Mouse (Mus musculus): ENCODE measurements around the gene Rbfox3.

Gene Rbfox3

DNA sequence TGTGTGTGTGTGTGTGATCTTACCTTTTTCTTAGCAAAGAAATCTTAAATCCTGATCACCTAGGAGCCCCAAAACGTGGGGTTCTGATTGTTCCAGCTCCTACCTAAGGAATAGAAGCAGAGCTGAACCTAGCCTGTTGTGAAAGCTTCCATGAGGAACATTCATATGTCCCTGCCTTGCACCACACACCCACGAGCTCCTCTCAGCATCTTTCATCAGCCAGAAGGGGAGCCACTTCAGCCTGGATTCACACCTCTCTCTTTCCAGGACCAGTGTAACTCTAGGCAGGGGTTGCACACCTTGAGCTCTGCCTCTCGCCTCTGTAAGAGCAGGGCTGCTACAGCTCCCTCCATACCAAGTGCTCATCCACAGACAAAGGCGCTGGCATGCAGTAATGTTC is 330.4 kb downstream of the Rbfox3 start:
- no peak for DNase-seq

DNA sequence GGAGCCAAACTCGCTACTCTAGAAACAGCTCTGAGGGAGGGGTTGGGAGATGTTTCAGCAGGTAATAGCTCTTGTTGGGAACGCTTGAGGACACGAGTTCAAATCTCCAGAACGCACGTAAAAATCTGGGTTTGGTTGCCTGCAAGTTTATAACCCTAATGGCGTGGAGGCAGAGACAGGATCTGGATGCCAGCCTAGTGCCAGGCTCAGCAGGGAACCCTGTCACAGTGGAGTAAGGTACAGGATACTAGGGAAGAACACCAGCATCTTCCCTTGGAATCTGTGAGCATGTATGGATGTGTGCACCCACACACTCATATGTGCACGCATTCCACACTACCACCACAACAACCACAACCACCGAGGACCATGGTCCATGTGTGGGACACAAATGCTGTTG is 331.8 kb downstream of the Rbfox3 start:
- no peak for DNase-seq

DNA sequence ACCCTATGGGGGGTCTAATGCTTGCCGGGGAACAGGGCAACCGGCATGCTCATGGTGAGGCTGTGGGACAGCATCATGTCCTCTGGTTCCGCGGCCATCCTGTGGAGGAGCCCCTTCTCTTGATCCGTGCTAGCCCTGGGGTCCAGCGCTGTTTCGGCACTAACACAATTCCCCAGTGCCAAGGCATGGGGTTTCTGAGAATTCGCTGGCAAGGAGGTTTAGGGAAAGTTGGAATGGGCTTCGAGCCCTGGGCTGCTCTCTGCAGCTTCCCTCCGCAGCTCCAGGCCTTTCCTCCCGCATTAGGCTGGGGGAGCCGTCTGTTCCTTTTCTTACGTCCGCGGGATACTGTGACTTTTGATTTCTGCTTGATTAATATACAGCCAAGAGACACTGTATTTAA is 334.1 kb downstream of the Rbfox3 start:
- no peak for DNase-seq

DNA sequence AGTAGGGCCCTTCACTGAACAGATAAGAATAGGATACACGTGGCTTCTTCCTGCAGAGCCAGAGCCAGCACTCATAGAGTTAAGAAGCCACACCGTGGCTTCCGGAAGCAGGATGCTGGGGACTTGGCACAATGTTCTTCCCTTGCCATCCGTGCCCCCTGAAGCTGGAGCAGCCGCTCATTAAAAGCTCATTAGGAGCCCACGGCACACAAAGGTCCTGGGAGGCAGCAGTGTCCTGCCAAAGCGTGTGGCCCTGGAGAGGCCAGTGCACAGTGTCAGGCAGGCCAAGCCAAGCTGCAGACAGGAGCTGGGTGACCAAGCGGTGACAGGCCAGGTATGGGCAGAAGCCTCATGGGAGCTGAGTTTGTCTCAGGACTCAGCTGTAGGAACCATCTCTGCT is 334.8 kb downstream of the Rbfox3 start:
- DNase-seq: no peak

DNA sequence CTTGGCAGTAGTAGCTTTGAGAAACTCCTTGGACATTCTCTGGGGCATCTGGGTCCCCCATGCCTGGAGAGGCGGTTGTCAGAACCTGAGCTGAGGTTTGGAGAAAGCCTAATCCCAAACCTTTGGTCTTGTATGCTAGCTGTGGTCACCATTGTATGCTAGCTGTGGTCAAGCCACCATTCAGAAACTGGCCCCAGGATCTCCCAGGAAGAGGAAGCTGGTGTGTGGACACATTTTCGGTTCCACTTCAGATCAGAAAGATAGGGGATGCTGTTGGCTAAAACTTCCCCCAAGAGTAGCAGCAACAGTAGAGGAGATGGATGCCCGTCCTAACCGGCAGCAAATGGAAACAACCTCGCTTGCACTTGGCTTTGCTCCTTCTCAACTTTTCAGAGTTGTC is 337.0 kb downstream of the Rbfox3 start:
- DNase-seq: no peak

- peak in 1 of 2 experiments; percentile 55 for DNase-seq
These were observed 337.8 kb downstream of the Rbfox3 start for GRCm38 (mm10) chr11:118573569-118573968.

DNA sequence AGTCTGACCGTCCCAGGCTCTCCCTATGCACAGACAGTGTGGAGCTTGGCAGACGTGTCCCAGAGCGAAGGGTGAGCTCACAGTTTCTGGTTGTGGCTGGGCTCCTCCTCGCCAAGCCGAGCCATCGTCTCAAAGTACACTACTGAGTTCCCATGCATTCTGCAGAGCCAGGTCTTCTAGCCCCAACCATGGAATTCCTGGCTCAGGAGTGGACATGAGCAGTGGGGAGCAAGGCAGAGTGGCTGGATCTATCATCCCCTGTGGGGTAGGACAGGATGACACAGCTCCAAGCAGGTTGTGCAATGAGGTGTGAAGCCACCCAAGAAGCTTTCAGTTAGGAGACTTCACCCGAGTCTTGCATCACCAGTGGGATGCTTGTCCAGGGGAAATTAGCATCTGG is 338.4 kb downstream of the Rbfox3 start:
- no peak for DNase-seq

DNA sequence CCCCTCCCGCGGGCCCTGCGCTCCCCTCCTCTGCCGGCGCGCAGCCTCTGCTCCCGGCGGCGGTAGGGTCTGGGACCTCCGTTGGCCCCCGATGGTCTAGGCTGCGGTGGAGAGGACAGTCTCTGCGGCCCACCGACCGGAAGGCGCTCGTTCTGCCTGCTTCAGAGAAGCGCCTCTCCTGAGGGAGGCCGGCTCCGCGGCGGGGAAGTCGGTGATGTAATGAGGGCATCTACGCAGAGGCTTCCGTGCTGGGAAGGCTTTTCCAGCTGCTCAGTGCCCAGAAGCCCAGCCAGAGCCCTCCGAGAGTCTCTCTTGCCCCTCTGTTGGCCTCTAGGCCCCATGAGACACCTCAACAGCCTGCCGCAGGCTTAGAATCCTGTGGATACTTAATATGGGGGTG is 341.2 kb downstream of the Rbfox3 start:
- no peak for DNase-seq

- no peak for DNase-seq
These were observed 341.8 kb downstream of the Rbfox3 start for GRCm38 (mm10) chr11:118569571-118570062.

DNA sequence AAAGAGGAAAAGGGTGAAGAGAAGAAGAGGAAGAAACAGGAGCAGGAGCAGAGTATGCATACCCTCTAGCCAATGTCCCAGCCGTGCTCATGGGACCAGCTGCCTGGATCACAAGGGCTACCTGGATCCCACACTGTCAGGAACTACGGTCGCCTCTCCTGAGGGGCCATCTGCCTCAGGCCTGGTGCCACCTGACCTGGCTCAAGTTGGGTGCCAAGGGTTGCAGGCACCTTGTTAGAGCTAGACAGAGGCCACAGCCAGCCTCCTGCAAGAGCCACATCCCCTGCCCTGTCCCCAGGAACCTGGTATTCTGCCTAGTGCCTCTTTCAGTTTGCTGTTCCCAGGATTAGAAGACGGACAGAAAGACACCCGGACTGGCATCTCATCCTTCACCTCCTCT is 347.5 kb downstream of the Rbfox3 start:
- DNase-seq: no peak

GRCm38 (mm10) chr11:118562847-118563246 is 348.6 kb downstream of the Rbfox3 start:
- DNase-seq: no peak

- no peak for DNase-seq
These were observed 353.2 kb downstream of the Rbfox3 start for GRCm38 (mm10) chr11:118558193-118558592.

DNA sequence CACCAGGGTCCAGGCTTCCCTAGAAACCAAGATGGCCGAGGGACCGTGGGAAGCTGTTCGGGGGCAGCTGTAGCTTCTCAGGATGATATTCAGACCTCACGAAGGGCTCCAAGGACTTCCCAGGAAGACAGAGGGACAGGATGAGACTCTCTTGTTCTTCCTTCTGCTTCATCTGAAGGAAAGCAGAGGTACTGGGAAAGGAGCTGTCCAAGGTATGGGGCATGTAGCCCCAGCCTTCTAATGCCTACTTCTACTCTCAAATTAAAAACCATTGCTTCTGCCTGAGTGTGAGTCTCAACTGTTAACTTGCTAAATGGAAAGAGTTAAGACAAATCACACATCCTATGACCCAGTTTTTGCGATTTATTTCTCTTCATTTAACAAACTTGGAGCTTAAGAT is 355.8 kb downstream of the Rbfox3 start:
- DNase-seq: no peak

- DNase-seq: no peak
These were observed 356.9 kb downstream of the Rbfox3 start for GRCm38 (mm10) chr11:118554542-118554941.

GRCm38 (mm10) chr11:118553926-118554325 is 357.5 kb downstream of the Rbfox3 start:
- no peak for DNase-seq

DNA sequence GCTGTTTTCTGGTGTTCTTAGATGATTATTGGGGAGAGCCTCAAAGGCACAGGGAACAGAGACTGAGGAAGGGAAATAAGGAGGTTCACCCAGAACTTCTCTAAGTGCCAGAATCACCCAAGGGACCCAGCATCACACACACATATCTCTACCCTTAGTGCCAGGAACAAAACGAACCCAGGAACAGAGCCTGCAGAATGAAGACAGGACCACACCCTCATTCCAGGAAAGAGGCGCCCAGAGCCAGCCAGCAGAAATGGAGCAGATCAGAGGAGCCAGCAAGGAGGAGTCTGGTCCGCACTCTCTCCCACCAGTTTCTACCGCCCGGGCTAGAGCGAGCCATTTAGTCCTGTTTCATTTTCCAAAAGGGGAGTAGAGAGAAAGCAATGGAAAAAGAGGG is 358.4 kb downstream of the Rbfox3 start:
- DNase-seq: no peak

- DNase-seq: no peak
These were observed 358.9 kb downstream of the Rbfox3 start for GRCm38 (mm10) chr11:118552478-118552877.

DNA sequence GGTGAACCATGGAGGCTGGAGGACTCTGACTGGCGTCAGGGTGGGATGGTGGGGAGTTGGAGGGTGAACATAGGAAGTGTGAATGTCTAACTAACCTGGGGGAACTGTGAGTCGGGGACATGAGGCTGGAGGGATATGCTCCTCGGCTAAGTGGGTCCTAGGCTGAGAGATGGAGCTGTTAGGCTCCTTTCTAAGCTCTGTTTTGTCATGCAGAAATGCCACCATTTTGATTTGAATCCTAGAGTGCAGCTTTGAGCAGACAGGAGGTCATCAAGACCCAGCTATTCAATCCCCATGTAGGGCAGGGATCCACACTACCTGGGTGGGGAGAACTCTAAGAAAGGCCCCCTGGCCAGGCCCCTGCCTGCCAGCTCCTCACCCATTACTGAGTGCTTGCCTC is 359.7 kb downstream of the Rbfox3 start:
- no peak for DNase-seq

DNA sequence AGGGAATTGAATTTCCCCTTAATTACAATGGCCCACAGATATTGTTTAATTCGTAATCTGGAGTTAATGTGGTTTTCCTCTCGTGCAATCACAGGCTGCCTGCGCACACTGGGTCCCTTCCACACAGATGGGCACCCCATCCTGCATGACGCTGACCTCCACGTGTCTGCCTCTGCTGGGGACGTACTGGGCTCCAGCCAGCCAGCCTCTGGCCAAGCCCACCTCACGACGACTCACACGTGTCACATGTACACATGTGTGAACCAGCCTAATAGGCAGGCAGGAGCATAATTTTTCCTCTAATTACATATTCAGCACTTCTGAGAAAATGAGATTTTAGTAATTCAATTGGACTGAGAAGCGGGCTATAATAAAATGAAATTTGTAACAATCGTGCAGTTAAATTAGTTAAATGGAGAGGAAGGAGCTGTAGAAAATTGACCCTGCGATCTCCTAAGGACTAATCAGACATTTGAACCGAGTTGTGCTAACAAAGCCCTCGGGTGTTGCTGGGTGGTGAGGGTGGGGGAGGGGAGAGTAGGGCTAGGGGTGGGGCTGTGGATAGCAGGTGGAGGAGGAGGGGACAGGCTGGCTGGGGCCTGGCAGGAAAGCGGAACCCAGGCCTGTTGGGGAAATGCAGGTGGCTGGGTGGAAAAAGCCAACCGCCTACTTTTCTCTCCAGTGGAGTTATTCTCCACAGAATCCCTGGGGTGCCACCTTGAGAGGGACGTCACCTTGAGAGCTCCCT is 360.4 kb downstream of the Rbfox3 start:
- DNase-seq: peak in 1 of 2 experiments; percentile 4

- DNase-seq: no peak
These were observed 363.2 kb downstream of the Rbfox3 start for GRCm38 (mm10) chr11:118548242-118548641.

GRCm38 (mm10) chr11:118546269-118546668 is 365.1 kb downstream of the Rbfox3 start:
- DNase-seq: no peak

GRCm38 (mm10) chr11:118545690-118546089 is 365.7 kb downstream of the Rbfox3 start:
- no peak for DNase-seq

- peak in 1 of 2 experiments; percentile 27 for DNase-seq
These were observed 366.8 kb downstream of the Rbfox3 start for GRCm38 (mm10) chr11:118544564-118544963.

GRCm38 (mm10) chr11:118542906-118543305 is 368.5 kb downstream of the Rbfox3 start:
- DNase-seq: no peak

Measured in kidney, postnatal 25 days (tissue).